Mouse (Mus musculus): ENCODE measurements around the gene Slc13a2. TPM values are rescaled to one million over a fixed set of nuclear protein-coding genes. Genes with fewer than 3 reads are reported as not detected.

The Slc13a2 gene
- total RNA-seq, 2 experiments from 2014 or later, result not detected

DNA sequence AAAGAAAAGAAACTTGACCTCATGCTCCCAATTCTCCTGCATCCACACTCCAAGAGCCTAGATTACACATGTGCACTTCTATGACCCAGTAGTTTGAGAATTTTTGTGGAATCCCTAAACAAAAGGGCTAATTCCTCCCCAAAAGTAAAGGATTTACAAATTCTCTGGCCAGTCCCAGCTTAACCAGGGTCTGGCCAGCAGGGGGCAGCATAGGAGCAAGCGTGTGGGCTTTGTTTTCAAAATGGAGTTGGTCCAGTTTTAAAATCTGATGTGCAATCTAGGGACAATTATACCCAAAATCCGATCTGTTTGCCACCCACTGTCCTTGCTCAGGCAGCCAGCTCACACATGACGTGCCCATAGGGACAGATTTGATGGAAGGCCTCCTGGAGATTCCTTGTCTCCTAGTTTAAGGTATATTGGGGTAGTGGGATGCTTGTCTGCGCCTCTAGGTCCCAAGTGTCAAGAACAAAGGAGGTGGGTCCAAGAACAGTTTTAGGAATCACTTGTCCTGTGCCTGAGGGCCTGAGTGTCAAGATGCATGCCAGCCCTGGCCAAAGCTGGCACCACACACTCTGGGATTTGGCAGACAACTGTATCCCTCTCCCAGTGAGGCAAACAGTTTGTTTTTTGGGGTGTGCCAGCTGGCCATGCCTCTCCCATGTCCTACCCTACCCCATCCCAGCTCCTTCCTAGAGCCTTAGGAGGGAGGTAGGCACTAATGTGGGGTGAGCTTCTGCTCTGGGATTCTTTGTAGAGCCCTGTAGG is 66.4 kb downstream of the Slc13a2 start:
- peak; percentile 65 for DNase-seq (ENCODE audit: low spot score)

DNA sequence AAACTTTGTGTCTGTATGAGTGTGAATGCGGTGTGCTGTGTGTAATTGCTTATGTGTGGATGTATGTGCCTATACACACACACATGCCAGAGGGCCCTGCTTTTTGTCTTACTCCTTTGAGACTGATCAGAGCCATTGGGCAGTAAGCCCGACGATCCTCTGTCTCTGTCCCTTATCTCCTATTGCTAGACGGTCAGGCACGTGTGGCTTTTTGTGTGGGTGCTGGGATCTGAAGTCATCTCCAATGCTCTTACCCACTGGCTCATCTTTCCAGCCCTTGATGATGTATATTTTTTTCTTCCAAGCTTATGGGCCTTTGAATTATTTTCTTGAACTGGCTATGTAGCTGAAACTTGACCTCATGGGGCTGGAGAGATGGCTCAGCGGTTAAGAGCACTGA is 67.1 kb downstream of the Slc13a2 start:
- DNase-seq (ENCODE audit: low spot score), result no peak

DNA sequence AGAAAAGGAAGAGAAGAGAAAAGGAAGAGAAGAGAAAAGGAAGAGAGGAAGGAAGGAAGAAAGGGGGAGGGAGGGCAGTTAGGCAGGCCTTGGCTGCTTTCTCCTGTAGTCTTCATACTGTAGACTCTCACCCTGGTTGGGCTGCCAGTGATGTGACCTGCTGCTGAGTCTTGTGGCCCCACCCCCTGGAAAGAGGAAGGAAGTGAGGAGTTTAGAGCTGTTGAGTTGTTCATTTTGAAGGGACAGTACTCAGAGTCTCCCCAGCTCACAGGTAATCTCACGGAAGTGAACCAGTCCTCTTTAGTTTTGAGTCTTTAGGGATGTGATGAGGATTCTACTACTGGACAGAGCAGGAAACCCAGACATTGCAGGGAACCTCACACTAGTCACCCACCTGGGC is 68.9 kb downstream of the Slc13a2 start:
- no peak for DNase-seq (ENCODE audit: low spot score)

DNA sequence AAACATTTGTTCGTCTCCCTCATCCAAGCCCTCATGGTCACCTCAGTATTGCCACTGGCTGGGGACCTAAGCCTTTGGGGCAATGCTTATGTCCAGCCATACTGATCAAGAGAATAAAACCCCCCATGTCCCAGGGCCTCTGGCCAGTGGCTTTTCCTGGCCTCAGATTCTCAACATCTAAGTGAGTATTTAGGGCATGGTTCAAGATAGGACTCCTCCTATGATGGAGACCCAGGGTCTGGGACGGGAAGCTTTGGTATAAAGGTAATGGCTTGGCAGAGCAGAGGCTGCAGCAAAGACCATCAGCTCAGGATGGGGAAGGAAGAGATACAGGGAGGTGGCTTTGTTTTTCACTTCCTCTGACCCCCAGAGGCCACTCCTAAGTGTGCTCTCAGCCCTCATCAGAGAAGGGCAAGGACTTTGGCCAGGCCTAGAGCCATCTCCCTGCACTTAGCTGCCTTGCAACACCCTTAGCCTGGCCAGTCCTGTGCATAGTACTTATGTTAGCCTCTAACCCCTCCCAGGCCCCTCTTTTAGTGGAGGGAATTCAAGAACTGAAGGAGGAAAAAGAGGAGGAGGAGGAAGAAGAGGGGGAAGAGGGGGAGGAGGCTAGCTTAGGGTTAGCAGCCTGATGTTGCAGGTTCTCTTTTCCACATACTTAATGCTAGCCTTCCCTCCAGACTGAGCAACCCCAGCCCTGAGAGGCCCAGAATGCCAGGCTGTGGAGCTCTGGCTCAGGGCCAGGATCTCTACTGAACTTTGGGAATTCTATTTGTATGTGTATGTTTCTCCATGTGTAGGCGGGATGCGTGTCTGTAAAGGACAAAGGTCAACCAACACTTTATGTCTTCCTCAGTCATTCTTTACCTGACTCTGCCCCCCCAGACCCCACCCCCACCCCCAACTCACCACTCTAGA is 72.3 kb downstream of the Slc13a2 start:
- DNase-seq (ENCODE audit: low spot score), result no peak

DNA sequence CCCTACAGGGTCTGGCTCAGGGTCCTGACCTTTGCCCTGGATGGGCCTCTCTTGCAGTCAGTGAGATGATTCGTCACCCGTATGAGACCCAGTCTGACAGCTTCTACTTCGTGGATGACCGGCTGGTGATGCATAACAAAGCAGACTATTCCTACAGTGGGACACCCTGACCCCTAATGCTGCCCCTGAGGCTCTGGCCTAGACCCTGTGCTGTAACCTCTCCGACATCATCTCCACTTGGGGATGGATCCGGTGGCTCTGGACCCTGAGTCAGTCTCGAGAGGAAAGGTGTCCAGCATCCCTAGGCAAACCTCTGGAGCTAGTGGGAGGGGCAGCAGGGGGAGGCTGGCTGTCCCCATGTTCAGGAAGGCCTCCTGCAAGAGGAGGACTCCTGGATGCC is 73.5 kb downstream of the Slc13a2 start:
- no peak for DNase-seq (ENCODE audit: low spot score)

DNA sequence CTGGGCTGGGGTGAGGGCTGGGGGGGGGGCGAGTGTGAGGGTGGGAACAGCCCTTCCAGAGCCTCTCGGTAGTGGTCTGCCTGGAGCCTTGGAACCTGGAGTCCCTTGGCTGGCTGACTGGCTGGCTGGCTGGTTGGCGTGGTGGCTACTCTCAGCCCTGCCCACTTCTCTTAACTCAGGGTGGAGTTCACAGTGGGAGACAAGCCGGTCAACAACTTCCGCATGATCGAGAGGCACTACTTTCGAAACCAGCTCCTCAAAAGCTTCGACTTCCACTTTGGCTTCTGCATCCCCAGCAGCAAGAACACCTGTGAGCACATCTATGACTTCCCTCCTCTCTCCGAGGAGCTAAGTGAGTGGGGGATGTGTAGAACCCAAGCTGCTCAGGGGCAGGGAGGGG is 74.1 kb downstream of the Slc13a2 start:
- no peak for DNase-seq (ENCODE audit: low spot score)

Other genes starting within 250 kb of the Slc13a2 start
- gene Nek8, start 245.5 kb downstream of the Slc13a2 start, total RNA-seq (2021), result under 1 TPM; 0.37 to 0.50 TPM
- 1 to 10 TPM; 1.5 to 2.2 TPM for gene Tlcd1, start 245.5 kb downstream of the Slc13a2 start, total RNA-seq (2021)
- gene Rpl23a, start 238.6 kb downstream of the Slc13a2 start, total RNA-seq (2021), result 100 to 1,000 TPM; 845 to 889 TPM
- gene Rab34, start 233.8 kb downstream of the Slc13a2 start, total RNA-seq (2021), result 1 to 10 TPM; 2.5 to 3.5 TPM
- under 1 TPM; 0.47 to 0.57 TPM for gene Proca1, start 228.8 kb downstream of the Slc13a2 start, total RNA-seq (2021)
- 10 to 100 TPM; 40.8 to 44.7 TPM for gene Sdf2, start 176.5 kb downstream of the Slc13a2 start, total RNA-seq (2021)
- gene Supt6, start 176.2 kb downstream of the Slc13a2 start, total RNA-seq (2021), result 10 to 100 TPM; 27.8 to 32.3 TPM
- gene 2610507B11Rik, start 160.5 kb downstream of the Slc13a2 start, total RNA-seq (2021), result 100 to 1,000 TPM; 200 to 204 TPM
- under 1 TPM; 0.38 to 0.46 TPM for gene BC030499, start 131.4 kb downstream of the Slc13a2 start, total RNA-seq (2021)
- 1 to 10 TPM; 2.3 to 2.5 TPM for gene Spag5, start 120.7 kb downstream of the Slc13a2 start, total RNA-seq (2021)
- 1 to 10 TPM; 2.1 to 2.6 TPM for gene Aldoc, start 99.2 kb downstream of the Slc13a2 start, total RNA-seq (2021)
- gene Pigs, start 93.8 kb downstream of the Slc13a2 start, total RNA-seq (2021), result 10 to 100 TPM; 18.2 to 19.2 TPM
- gene Unc119, start 78.7 kb downstream of the Slc13a2 start, total RNA-seq (2021), result 1 to 10 TPM; 8.3 TPM
- not detected for gene Foxn1, start 35.7 kb downstream of the Slc13a2 start, total RNA-seq (2021)
- gene Slc46a1, start 43.5 kb upstream of the Slc13a2 start, total RNA-seq (2021), result under 1 TPM; 0.47 to 0.91 TPM
- under 1 TPM; 0.43 to 0.82 TPM for gene Sarm1, start 75.5 kb upstream of the Slc13a2 start, total RNA-seq (2021)
- gene Vtn, start 76.9 kb upstream of the Slc13a2 start, total RNA-seq (2021), result 10 to 100 TPM in 1 of 2 experiments, 1 to 10 TPM in 1; 9.5 to 15.0 TPM
- gene Sebox, start 81.2 kb upstream of the Slc13a2 start, total RNA-seq (2021), result not detected
- gene Tmem199, start 90.0 kb upstream of the Slc13a2 start, total RNA-seq (2021), result 10 to 100 TPM; 13.3 to 15.1 TPM
- gene Poldip2, start 90.0 kb upstream of the Slc13a2 start, total RNA-seq (2021), result 100 to 1,000 TPM in 1 of 2 experiments, 10 to 100 TPM in 1; 99.0 to 100 TPM
- gene Tnfaip1, start 114.1 kb upstream of the Slc13a2 start, total RNA-seq (2021), result 10 to 100 TPM; 44.0 to 48.1 TPM
- gene Ift20, start 114.1 kb upstream of the Slc13a2 start, total RNA-seq (2021), result 10 to 100 TPM; 17.5 to 17.6 TPM
- gene Tmem97, start 128.6 kb upstream of the Slc13a2 start, total RNA-seq (2021), result 1 to 10 TPM; 1.0 to 1.5 TPM

Data from gastrocnemius, adult 18-20 months (tissue).